Mouse (Mus musculus) heart, adult 2 months (tissue): ENCODE data around the gene Orai1.

ENCODE experiments used
- CTCF ChIP-seq: fragments of 200-600 bp; IDR thresholded peaks from 2 replicates; pipeline ENCODE4 v1.8.1; 2022; ENCODE audit warnings: antibody characterized with exemption, mild to moderate bottlenecking, moderate library complexity
- EP300 ChIP-seq: fragments of 200-500 bp; IDR thresholded peaks from 2 replicates; pipeline ENCODE4 v1.6.1; 2011; ENCODE audit warnings: low read depth, low read length, control low read depth; ENCODE audit not compliant: insufficient read depth
- POLR2A ChIP-seq: fragments of 200-500 bp; IDR thresholded peaks from 2 replicates; pipeline ENCODE4 v1.6.1; 2011; ENCODE audit warnings: mild to moderate bottlenecking, low read depth, low read length, control low read depth; ENCODE audit not compliant: insufficient read depth

DNA sequence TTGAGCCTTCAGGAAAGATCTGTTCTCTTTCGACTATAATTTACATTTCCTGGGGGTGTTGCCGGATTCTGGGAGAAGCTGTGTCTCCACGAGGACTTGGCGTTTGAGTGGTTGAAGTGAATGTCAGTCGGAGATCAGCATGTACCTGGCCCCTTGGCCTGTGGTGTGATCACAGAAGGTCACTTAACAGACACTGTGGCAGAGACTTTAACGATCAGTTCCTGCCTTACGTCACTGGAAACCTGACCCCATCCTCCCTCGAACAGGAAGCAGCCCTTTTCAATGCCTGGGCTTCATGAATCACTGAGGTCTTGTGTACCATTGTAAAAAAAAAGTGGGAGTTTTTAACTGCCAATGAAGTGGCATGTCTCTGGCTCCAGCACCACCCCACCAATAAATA is 65.2 kb downstream of the Orai1 start:
- TF ChIP-seq CTCF (no peak), EP300 (no peak), POLR2A (no peak)
